Mouse (Mus musculus) intestine, postnatal 0 days (tissue): ENCODE measurements at regions not wholly inside any gene's neighbourhood (a gene's known extent, or its start where the extent isn't known, plus 50 kb on each side); places are given as distances from the start of the nearest gene placed in this dataset.

Experiments used
- ATAC-seq: fragments of 200-750 bp; cut with Nextera tagmentation; 2 replicates; pipeline ENCODE4 v1.8.0; 2017; ENCODE audit warnings: mild to moderate bottlenecking, moderate TSS enrichment, moderate library complexity
- H3K27ac ChIP-seq: fragments of 300-500 bp; sonication (generic); 2 replicates; pipeline ENCODE4 v1.5.1; 2014; ENCODE audit warnings: mild to moderate bottlenecking, low read depth, low read length, moderate library complexity
- H3K27me3 ChIP-seq: fragments of 300-500 bp; sonication (generic); replicated peaks from 2 replicates; pipeline ENCODE4 v1.6.1; 2014; ENCODE audit warnings: low read length, mixed read lengths; ENCODE audit not compliant: control insufficient read depth, insufficient read depth
- H3K36me3 ChIP-seq: fragments of 300-500 bp; sonication (generic); 2 replicates; pipeline ENCODE4 v1.6.1; 2014; ENCODE audit warnings: mild to moderate bottlenecking, moderate library complexity; ENCODE audit not compliant: control insufficient read depth, insufficient read depth
- H3K4me1 ChIP-seq: fragments of 300-500 bp; sonication (generic); replicated peaks from 2 replicates; pipeline ENCODE4 v1.6.1; 2014; ENCODE audit warnings: antibody characterized with exemption, low read length, mixed read lengths; ENCODE audit not compliant: control insufficient read depth, insufficient read depth
- H3K4me2 ChIP-seq: fragments of 300-500 bp; sonication (generic); replicated peaks from 2 replicates; pipeline ENCODE4 v1.6.1; 2014; ENCODE audit warnings: low read depth, mild to moderate bottlenecking, moderate library complexity
- H3K4me3 ChIP-seq: fragments of 300-500 bp; sonication (generic); 2 replicates; pipeline ENCODE4 v1.5.1; 2014; ENCODE audit warnings: low read depth, low read length
- H3K9ac ChIP-seq: fragments of 300-500 bp; sonication (generic); 2 replicates; pipeline ENCODE4 v1.6.1; 2014; ENCODE audit warnings: mild to moderate bottlenecking, low read depth, low read length
- H3K9me3 ChIP-seq: fragments of 300-500 bp; sonication (generic); 2 replicates; pipeline ENCODE4 v1.6.1; 2016; ENCODE audit warnings: mixed run types; ENCODE audit not compliant: control insufficient read depth
- CTCF ChIP-seq: sonication (generic); IDR thresholded peaks from 2 replicates; pipeline ENCODE4 v1.5.1; 2016; ENCODE audit warnings: low read depth, mild to moderate bottlenecking, control low read depth, antibody characterized with exemption, moderate library complexity
- WGBS: fragments of 180-500 bp; shearing (Covaris S2); extraction: QIAGEN DNeasy Blood & Tissue Kit; methylation state at CpG from one replicate; pipeline ENCODE4 v1.1.7; 2014; 5-methylcytosine and 5-hydroxymethylcytosine counted together

GRCm38 (mm10) chr5:51934910-51935309, 255.4 kb downstream of the Dhx15 start:
- Histone ChIP-seq H3K4me1 (no peaks in the 10 kb centered on the region), H3K9me3 (no peaks in the 10 kb centered on the region), H3K36me3 (no peaks in the 10 kb centered on the region), H3K9ac (no peak overlapping the region), H3K27ac (no peak overlapping the region), H3K27me3 (no peaks in the 10 kb centered on the region), H3K4me2 (no peak overlapping the region), H3K4me3 (no peak overlapping the region)
- ATAC-seq = no peak
- no peak for TF ChIP-seq CTCF
- 76% methylated on average over 4 of the region's 4 CpGs for WGBS

DNA sequence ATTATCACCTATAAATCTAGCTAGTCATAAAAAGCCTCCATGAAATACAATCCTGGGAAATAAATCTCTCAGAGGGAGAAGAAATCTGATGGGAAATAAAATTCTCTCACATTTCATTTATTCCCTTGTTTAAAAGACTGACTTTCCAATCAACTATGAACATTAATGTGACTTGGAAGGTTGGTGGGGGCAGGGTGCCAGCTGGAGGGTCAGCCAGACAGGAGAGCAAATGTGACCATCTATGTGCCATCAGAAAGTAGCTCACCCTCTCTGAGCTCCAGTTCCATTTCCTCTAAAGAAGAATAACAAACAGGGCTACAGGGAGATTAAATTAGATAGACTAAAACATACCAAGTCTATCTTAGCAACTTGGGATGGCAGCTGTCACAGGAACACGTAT, 257.0 kb downstream of the Dhx15 start:
- WGBS = 80% methylated on average over 1 of the region's 1 CpGs
- no peak overlapping the region for H3K4me3 ChIP-seq
- no peak for ATAC-seq
- no peaks in the 10 kb centered on the region for H3K36me3 ChIP-seq
- H3K4me1 ChIP-seq = no peaks in the 10 kb centered on the region
- TF ChIP-seq CTCF = no peak
- no peak overlapping the region for H3K9ac ChIP-seq
- no peaks in the 10 kb centered on the region for H3K9me3 ChIP-seq
- H3K4me2 ChIP-seq = no peak overlapping the region
- H3K27me3 ChIP-seq = no peaks in the 10 kb centered on the region
- H3K27ac ChIP-seq = no peak overlapping the region

DNA sequence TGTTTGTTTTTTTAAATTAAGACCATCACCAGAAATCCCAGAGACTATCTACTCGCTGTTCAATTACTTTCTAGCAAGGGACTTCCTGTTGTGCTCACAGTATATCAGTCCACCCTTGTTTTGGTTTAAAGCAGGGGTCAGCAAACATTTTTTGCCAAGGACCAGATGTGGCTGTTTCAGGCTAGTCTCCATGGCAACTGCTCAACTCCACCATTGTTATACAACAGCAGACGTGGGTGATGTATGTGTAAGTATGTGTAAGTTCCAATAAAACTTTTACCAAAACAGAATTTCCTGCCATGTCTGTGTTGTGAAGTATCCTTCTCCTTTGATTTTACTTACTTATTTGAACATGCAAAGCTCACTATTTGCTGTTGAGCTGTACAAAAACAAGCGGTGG, 259.9 kb downstream of the Dhx15 start:
- Histone ChIP-seq H3K4me1 (no peaks in the 10 kb centered on the region), H3K4me2 (no peak overlapping the region), H3K27ac (no peak overlapping the region), H3K4me3 (no peak overlapping the region), H3K9me3 (no peaks in the 10 kb centered on the region), H3K36me3 (no peaks in the 10 kb centered on the region), H3K9ac (no peak overlapping the region), H3K27me3 (no peaks in the 10 kb centered on the region)
- WGBS = 81% methylated on average over 3 of the region's 3 CpGs
- ATAC-seq = no peak
- no peak for TF ChIP-seq CTCF

GRCm38 (mm10) chr5:51928801-51929200, 261.5 kb downstream of the Dhx15 start:
- Histone ChIP-seq H3K27ac (no peak overlapping the region), H3K9me3 (no peaks in the 10 kb centered on the region), H3K4me2 (no peak overlapping the region), H3K4me3 (no peak overlapping the region), H3K9ac (no peak overlapping the region), H3K36me3 (no peaks in the 10 kb centered on the region), H3K27me3 (no peaks in the 10 kb centered on the region), H3K4me1 (no peaks in the 10 kb centered on the region)
- TF ChIP-seq CTCF = no peak
- 84% methylated on average over 3 of the region's 3 CpGs for WGBS
- no peak for ATAC-seq

DNA sequence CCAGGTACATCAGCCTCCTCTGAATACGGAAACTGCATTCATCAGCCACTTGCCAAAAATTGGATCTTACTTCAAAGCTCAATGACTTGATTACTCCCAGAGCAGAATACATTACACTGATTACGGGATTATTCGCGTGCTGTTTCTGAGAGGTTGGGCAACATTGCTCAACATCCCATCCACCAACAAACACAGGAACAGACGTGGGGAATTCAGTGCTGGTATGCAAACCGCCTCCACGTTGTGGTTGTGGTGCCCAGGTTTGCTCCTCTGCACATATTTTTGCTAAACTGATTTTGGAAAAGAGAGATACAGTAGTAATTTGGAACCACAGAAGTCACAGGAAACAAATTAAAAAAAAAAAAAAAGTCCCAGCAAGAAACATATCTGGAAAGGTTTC, 266.9 kb downstream of the Dhx15 start:
- no peak for TF ChIP-seq CTCF
- Histone ChIP-seq H3K9me3 (no peaks in the 10 kb centered on the region), H3K36me3 (no peaks in the 10 kb centered on the region), H3K4me3 (no peak overlapping the region), H3K4me1 (no peaks in the 10 kb centered on the region), H3K9ac (no peak overlapping the region), H3K27me3 (no peaks in the 10 kb centered on the region), H3K4me2 (no peak overlapping the region), H3K27ac (no peak overlapping the region)
- WGBS = 79% methylated on average over 7 of the region's 7 CpGs
- no peak for ATAC-seq

DNA sequence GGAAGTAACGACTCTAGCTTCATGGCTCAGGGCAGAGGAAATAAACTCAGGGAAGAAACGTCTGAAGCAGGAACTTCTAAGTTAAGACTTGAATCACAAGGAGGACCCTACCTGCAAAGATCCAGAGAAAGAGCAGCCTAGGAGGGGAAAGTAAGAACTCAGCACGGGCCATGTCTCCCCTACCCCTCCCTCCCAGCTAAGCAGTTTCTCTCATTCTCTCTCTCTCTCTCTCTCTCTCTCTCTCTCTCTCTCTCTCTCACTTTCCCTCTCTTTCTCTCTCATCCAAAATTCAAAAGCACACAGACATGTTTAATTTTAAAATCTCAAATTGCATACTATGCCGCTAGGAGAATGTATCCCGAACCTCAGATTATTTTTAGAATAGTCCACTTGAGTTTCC, 267.3 kb downstream of the Dhx15 start:
- no peaks in the 10 kb centered on the region for H3K27me3 ChIP-seq
- WGBS = 49% methylated on average over 5 of the region's 5 CpGs
- H3K9me3 ChIP-seq = no peaks in the 10 kb centered on the region
- H3K27ac ChIP-seq = no peak overlapping the region
- H3K4me2 ChIP-seq = no peak overlapping the region
- no peak overlapping the region for H3K4me3 ChIP-seq
- no peak overlapping the region for H3K9ac ChIP-seq
- ATAC-seq = no peak
- no peaks in the 10 kb centered on the region for H3K4me1 ChIP-seq
- H3K36me3 ChIP-seq = no peaks in the 10 kb centered on the region
- no peak for TF ChIP-seq CTCF

DNA sequence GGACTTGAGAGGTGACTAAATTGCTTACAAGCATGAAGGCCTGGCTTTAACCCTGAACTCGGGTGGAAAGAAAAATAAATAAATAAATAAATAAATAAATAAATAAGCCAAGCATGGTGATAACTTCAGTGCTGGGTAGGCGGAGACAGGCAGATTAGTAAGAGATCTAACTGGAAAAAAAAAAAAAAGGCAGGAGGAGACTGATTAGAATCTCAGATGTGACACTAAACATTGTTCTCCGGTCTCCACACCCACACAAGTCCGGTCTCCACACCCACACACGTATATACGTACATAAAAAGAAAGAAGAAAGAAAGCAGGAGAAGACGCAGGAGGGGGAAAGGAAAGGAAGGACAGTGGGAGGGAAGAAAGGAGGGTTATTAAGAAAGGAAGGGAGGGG, 267.8 kb downstream of the Dhx15 start:
- no peak overlapping the region for H3K27ac ChIP-seq
- no peak for ATAC-seq
- WGBS = 80% methylated on average over 7 of the region's 7 CpGs
- no peaks in the 10 kb centered on the region for H3K9me3 ChIP-seq
- no peak for TF ChIP-seq CTCF
- H3K36me3 ChIP-seq = no peaks in the 10 kb centered on the region
- H3K4me1 ChIP-seq = no peaks in the 10 kb centered on the region
- H3K9ac ChIP-seq = no peak overlapping the region
- H3K27me3 ChIP-seq = no peaks in the 10 kb centered on the region
- no peak overlapping the region for H3K4me3 ChIP-seq
- no peak overlapping the region for H3K4me2 ChIP-seq
